Mouse (Mus musculus) cerebellum, adult 2 months (tissue): Measurements from ENCODE around the gene Chchd6.

Source experiments
- CTCF ChIP-seq: fragments of 200-500 bp; IDR thresholded peaks from 2 replicates; pipeline ENCODE4 v1.5.1; 2011; ENCODE audit warnings: low read depth, mild to moderate bottlenecking, control low read depth, low read length, moderate library complexity, borderline replicate concordance; ENCODE audit not compliant: insufficient read depth
- POLR2A ChIP-seq: fragments of 200-500 bp; IDR thresholded peaks from 2 replicates; pipeline ENCODE4 v1.6.1; 2011; ENCODE audit warnings: low read length, control low read depth, borderline replicate concordance; ENCODE audit not compliant: insufficient read depth

DNA sequence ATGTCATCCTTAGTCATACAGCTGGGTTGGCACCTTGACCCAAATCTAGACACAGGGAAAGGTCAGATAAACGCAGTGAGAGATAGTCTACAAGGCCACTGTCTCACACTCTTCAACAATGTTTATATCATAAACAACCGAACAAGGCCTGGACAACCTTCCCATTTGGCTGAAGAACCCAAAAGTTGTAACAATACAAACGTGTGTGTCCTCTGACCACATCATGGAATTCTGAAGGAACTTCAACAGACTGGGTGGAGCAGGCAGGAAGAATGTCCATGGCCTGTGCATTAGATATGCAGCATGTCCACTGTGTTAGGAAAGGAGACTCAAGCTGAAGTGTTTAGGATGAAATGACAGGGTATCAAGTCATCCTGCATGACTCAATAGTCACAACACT lies 47.5 kb downstream of the Chchd6 start:
- TF ChIP-seq CTCF (no peak), POLR2A (no peak)
